Mouse (Mus musculus) lung, postnatal 0 days (tissue): ENCODE measurements around the gene Dhcr24. TPM values are rescaled to one million over a fixed set of nuclear protein-coding genes. Genes with fewer than 3 reads are reported as not detected.

ENCODE experiments used
- ATAC-seq: fragments of 200-750 bp; cut with Nextera tagmentation; 2 replicates; pipeline ENCODE4 v1.8.0; 2017; ENCODE audit warnings: moderate library complexity
- DNase-seq: peaks from one replicate; pipeline ENCODE4 v3.0.0-alpha.2; 2016; ENCODE audit warnings: low spot score
- H3K27ac ChIP-seq: fragments of 300-500 bp; sonication (generic); 2 replicates; pipeline ENCODE4 v1.5.1; 2014; ENCODE audit warnings: antibody characterized with exemption, mild to moderate bottlenecking, low read length, mixed read lengths
- H3K27me3 ChIP-seq: fragments of 300-500 bp; sonication (generic); replicated peaks from 2 replicates; pipeline ENCODE4 v1.6.1; 2014; ENCODE audit warnings: low read length, mixed read lengths; ENCODE audit not compliant: insufficient read depth
- H3K36me3 ChIP-seq: fragments of 300-500 bp; sonication (generic); 2 replicates; pipeline ENCODE4 v1.6.1; 2014; ENCODE audit warnings: low read length, mixed read lengths; ENCODE audit not compliant: insufficient read depth
- H3K4me1 ChIP-seq: fragments of 300-500 bp; sonication (generic); 2 replicates; pipeline ENCODE4 v1.6.1; 2014; ENCODE audit warnings: antibody characterized with exemption, low read depth, low read length, mixed read lengths; ENCODE audit not compliant: insufficient read depth
- H3K4me2 ChIP-seq: fragments of 300-500 bp; sonication (generic); replicated peaks from 2 replicates; pipeline ENCODE4 v1.6.1; 2014; ENCODE audit warnings: low read depth, mild to moderate bottlenecking, low read length, moderate library complexity, mixed read lengths
- H3K4me3 ChIP-seq: fragments of 300-500 bp; sonication (generic); 2 replicates; pipeline ENCODE4 v1.5.1; 2014; ENCODE audit warnings: low read depth, low read length
- H3K9ac ChIP-seq: fragments of 300-500 bp; sonication (generic); replicated peaks from 2 replicates; pipeline ENCODE4 v1.6.1; 2014; ENCODE audit warnings: low read depth, mild to moderate bottlenecking
- H3K9me3 ChIP-seq: fragments of 300-500 bp; sonication (generic); 2 replicates; pipeline ENCODE4 v1.6.1; 2016; ENCODE audit warnings: low read length, mixed read lengths
- CTCF ChIP-seq: IDR thresholded peaks from 2 replicates; pipeline ENCODE4 v1.5.1; 2016; ENCODE audit warnings: antibody characterized with exemption, mild to moderate bottlenecking
- EP300 ChIP-seq: IDR thresholded peaks from 2 replicates; pipeline ENCODE4 v1.6.1; 2016; ENCODE audit warnings: antibody characterized with exemption, mild to moderate bottlenecking, control low read depth
- whole genome bisulfite sequencing: fragments of 180-500 bp; shearing (Covaris S2); extraction: QIAGEN DNeasy Blood & Tissue Kit; methylation state at CpG from one replicate; pipeline ENCODE4 v1.1.7; 2014; 5-methylcytosine and 5-hydroxymethylcytosine counted together
- polyA plus RNA-seq: library from polyadenylated mRNA; unstranded; fragments of >200 nt; fragmentation: Nextera tagmentation; extraction: Ambion mirVana; gene quantifications from 2 replicates; pipeline ENCODE4 v1.2.1, GENCODE M21; 2015

The Dhcr24 gene
- polyA plus RNA-seq, 1 experiment from 2014 or later = 5.0 TPM

DNA sequence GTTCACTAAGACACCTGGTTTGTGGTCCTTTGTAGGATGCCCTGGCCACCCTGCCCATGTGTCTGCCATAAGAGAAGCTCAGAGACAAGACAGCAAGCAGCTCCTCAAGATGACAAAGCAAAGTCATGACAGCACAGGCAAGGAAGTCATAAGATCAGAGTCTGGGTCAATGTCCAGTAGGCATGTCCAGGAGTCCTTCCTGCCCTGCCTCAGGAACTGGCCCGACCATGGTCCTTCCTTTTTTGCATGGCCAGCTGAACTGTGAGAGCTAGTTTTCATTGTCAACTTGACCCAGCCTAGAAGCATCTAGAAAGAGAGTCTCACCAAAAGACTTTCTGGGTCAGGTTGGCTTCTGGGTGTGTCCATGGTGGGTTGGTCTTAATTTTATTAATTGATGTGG, 47.1 kb downstream of the Dhcr24 start:
- Histone ChIP-seq H3K36me3 (no peaks in the 10 kb centered on the region), H3K4me1 (no peaks in the 10 kb centered on the region), H3K4me2 (no peak overlapping the region), H3K27ac (no peak overlapping the region), H3K4me3 (no peak overlapping the region), H3K9me3 (0 out of 2 replicates have a peak, but pooled peaks cover 3% of the 10 kb centered on the region), H3K9ac (no peak overlapping the region), H3K27me3 (no peaks in the 10 kb centered on the region)
- DNase-seq (no peak), ATAC-seq (no peak)
- TF ChIP-seq EP300 (no peak), CTCF (no peak)
- WGBS = 95% methylated on average over 1 of the region's 1 CpGs

DNA sequence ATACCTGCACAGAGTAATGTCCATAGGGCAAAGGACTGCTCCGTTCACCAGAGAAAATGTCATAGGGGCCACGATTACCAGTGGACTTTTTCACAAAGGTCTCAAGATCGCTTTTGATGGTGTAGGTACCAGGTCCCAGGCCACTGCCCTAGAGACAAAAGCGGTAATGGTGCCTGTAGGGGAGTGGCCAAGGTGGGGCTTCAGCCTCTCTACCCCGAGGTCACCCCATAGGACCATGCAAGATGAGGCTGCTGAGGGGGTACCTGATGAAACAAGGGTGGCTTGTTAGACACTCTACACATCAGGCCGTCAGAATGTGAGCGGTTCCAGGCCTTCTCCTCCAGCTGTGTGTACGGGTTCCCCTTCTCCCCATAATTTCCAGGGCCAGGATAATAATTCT, 52.3 kb downstream of the Dhcr24 start:
- Histone ChIP-seq H3K9me3 (0 out of 2 replicates have a peak, but pooled peaks cover 3% of the 10 kb centered on the region), H3K4me1 (peaks cover 3% of the 10 kb centered on the region; the same call in 1 of the 2 replicates), H3K36me3 (no peaks in the 10 kb centered on the region), H3K4me2 (no peak overlapping the region), H3K4me3 (no peak overlapping the region), H3K27me3 (peaks cover 5% of the 10 kb centered on the region; the same call in 1 of the 2 replicates), H3K27ac (no peak overlapping the region), H3K9ac (no peak overlapping the region)
- no peak for TF ChIP-seq CTCF
- no peak for TF ChIP-seq EP300
- WGBS = 80% methylated on average over 8 of the region's 8 CpGs
- DNase-seq (no peak), ATAC-seq (no peak)

DNA sequence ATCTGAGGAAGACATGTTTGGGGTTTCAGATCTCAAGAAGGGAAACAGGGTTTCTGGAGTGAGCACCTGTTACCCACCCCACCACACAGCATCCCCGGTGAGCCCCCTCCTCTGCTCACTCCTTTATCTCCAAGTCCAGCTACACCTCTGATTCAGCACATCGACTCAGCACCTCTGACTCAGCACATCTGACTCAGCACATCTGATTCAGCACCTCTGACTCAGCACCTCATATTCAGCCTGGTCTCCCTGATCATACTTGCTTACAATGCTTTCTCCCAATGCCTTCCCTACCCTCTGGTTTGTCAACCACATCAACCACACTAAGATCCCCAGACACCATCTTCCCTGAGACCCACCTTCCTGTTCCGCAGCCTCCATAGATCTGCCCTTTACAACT, 52.7 kb downstream of the Dhcr24 start:
- H3K9me3 ChIP-seq = no peaks in the 10 kb centered on the region
- H3K27ac ChIP-seq = no peak overlapping the region
- DNase-seq (no peak), ATAC-seq (no peak)
- H3K4me3 ChIP-seq = no peak overlapping the region
- peaks cover 3% of the 10 kb centered on the region; the same call in 1 of the 2 replicates for H3K4me1 ChIP-seq
- no peak overlapping the region for H3K4me2 ChIP-seq
- H3K9ac ChIP-seq = no peak overlapping the region
- H3K27me3 ChIP-seq = peaks cover 5% of the 10 kb centered on the region; the same call in 1 of the 2 replicates
- TF ChIP-seq CTCF (no peak), EP300 (no peak)
- 66% methylated on average over 3 of the region's 3 CpGs for WGBS
- no peaks in the 10 kb centered on the region for H3K36me3 ChIP-seq

DNA sequence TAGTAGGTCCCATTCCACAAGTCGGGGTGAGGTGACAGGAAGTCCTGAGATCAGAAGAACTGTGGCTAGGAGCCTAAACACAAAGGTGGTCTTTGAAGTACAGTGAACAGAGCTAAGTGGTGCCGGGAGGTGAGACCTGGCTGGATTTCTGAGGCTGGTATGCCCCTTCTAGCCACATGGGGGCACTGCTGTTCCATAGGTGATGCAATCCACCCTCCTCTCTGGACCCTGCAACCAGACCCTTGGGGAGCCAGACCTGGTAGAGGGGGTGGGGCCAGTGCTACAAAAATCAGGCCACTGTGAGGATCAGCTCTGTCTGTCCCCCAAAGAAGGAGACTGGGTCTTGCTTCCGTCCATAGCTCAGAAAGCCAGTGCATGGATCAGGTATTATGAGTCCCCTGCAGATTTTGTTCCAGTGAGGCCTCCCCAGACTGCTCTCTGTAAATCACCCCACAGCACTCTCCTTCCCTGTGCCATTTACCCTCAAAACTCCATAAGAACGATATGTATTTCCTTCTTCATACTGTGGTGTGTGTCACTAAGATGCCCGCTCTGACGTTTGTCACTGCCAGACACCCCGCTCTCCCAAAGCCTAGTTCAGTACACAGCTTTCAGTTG, 53.5 kb downstream of the Dhcr24 start:
- H3K9ac ChIP-seq = no peak overlapping the region
- no peak overlapping the region for H3K27ac ChIP-seq
- H3K4me1 ChIP-seq = peaks cover 3% of the 10 kb centered on the region; the same call in 1 of the 2 replicates
- H3K36me3 ChIP-seq = no peaks in the 10 kb centered on the region
- no peak overlapping the region for H3K4me3 ChIP-seq
- peak; percentile 66 for DNase-seq
- peak; percentile 94 for TF ChIP-seq CTCF
- TF ChIP-seq EP300 = no peak
- H3K4me2 ChIP-seq = no peak overlapping the region
- 40% methylated on average over 7 of the region's 7 CpGs for WGBS
- no peaks in the 10 kb centered on the region for H3K9me3 ChIP-seq
- H3K27me3 ChIP-seq = peaks cover 5% of the 10 kb centered on the region; the same call in 1 of the 2 replicates
- ATAC-seq = peak; percentile 59

DNA sequence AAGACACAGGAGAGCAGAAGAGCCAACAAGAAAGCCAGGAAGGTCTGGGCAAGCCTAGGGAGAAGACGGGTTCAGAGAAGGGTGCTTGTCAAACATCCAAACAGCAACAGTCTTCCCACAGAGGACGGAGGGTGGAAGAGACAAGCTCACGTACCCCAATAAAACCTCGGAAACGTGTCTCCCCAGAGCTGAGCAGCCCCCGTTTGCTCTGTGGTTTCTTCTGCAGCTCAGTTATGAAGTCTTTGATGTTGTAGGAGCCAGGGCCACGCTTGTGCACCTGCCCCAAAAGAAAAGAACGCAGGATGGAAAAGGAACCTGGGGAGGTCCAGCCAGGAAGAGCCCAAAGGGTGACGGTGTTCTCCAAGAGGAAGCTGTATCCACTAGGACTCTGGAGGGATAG, 54.0 kb downstream of the Dhcr24 start:
- no peak overlapping the region for H3K4me2 ChIP-seq
- ATAC-seq = no peak
- H3K9me3 ChIP-seq = no peaks in the 10 kb centered on the region
- DNase-seq = no peak
- WGBS = 78% methylated on average over 9 of the region's 9 CpGs
- TF ChIP-seq CTCF (no peak), EP300 (no peak)
- H3K9ac ChIP-seq = no peak overlapping the region
- no peaks in the 10 kb centered on the region for H3K36me3 ChIP-seq
- H3K4me3 ChIP-seq = no peak overlapping the region
- H3K27me3 ChIP-seq = peaks cover 5% of the 10 kb centered on the region; the same call in 1 of the 2 replicates
- H3K27ac ChIP-seq = no peak overlapping the region
- H3K4me1 ChIP-seq = peaks cover 3% of the 10 kb centered on the region; the same call in 1 of the 2 replicates

DNA sequence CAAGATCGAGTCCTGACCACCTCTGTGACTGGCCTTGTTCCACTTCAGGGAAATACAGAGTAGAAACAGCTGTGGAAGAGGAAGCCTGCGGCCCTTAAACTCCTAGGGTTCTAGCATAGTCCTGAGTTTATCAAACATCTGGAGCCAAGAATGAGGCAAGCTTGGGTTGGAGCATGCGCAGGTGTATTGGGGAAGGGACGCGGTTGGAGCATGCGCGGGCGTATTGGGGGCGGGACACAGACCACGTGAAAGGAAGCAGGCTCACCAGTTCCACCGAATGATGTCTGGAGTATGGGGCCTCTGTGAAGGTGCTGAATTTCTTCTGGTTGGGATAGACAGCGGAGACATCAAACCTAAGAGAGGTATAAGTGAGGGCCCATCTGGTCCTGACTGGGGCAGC, 54.8 kb downstream of the Dhcr24 start:
- peaks cover 5% of the 10 kb centered on the region; the same call in 1 of the 2 replicates for H3K27me3 ChIP-seq
- H3K4me2 ChIP-seq = no peak overlapping the region
- WGBS = 78% methylated on average over 12 of the region's 12 CpGs
- ATAC-seq = no peak
- peaks cover 3% of the 10 kb centered on the region; the same call in 1 of the 2 replicates for H3K4me1 ChIP-seq
- TF ChIP-seq EP300 (no peak), CTCF (no peak)
- H3K27ac ChIP-seq = no peak overlapping the region
- H3K9ac ChIP-seq = no peak overlapping the region
- H3K9me3 ChIP-seq = no peaks in the 10 kb centered on the region
- DNase-seq = no peak
- H3K36me3 ChIP-seq = no peaks in the 10 kb centered on the region
- no peak overlapping the region for H3K4me3 ChIP-seq
